Mouse (Mus musculus) kidney, adult 9 months (tissue): ENCODE data around the gene Igdcc4.
"Not testable (repeated sequence)": the region's sequence is repeated elsewhere in the genome, so short reads cannot be mapped to it uniquely, and the experiment has no call there.

Experiments used
- DNase-seq: peaks from one replicate; pipeline ENCODE4 v3.0.0; 2022

The Igdcc4 gene

GRCm38 (mm10) chr9:65100991-65101685 lies at the start of gene Igdcc4:
Igdcc4 (plus strand) TSS chr9:65101486.
- no peak for DNase-seq

- no peak for DNase-seq
Measured at GRCm38 (mm10) chr9:65064251-65064650, 37.0 kb upstream of the Igdcc4 start.

- no peak for DNase-seq
Measured at GRCm38 (mm10) chr9:65070587-65070986, 30.7 kb upstream of the Igdcc4 start.

- DNase-seq, result no peak
Measured at GRCm38 (mm10) chr9:65073555-65073954, 27.7 kb upstream of the Igdcc4 start.

- no peak for DNase-seq
Measured at GRCm38 (mm10) chr9:65074251-65074650, 27.0 kb upstream of the Igdcc4 start.

GRCm38 (mm10) chr9:65074855-65075493 lies 26.3 kb upstream of the Igdcc4 start:
- peak; percentile 4 for DNase-seq

GRCm38 (mm10) chr9:65077536-65077935 lies 23.8 kb upstream of the Igdcc4 start:
- no peak for DNase-seq

- not testable (repeated sequence) for DNase-seq
Measured at GRCm38 (mm10) chr9:65080141-65080540, 21.1 kb upstream of the Igdcc4 start.

- DNase-seq, result no peak
Measured at GRCm38 (mm10) chr9:65083075-65083765, 18.1 kb upstream of the Igdcc4 start.

GRCm38 (mm10) chr9:65084198-65084807 lies 17.0 kb upstream of the Igdcc4 start:
- DNase-seq, result no peak

GRCm38 (mm10) chr9:65085270-65085669 lies 16.0 kb upstream of the Igdcc4 start:
- DNase-seq, result no peak

- no peak for DNase-seq
Measured at GRCm38 (mm10) chr9:65086801-65087200, 14.5 kb upstream of the Igdcc4 start.

- DNase-seq, result no peak
Measured at GRCm38 (mm10) chr9:65087490-65087889, 13.8 kb upstream of the Igdcc4 start.

GRCm38 (mm10) chr9:65094237-65094636 lies 7.0 kb upstream of the Igdcc4 start:
- no peak for DNase-seq

- no peak for DNase-seq
Measured at GRCm38 (mm10) chr9:65101686-65102376, 545 bp downstream of the Igdcc4 start.

- no peak for DNase-seq
Measured at GRCm38 (mm10) chr9:65102377-65103172, 1.3 kb downstream of the Igdcc4 start.

GRCm38 (mm10) chr9:65103173-65103752 lies 2.0 kb downstream of the Igdcc4 start:
- no peak for DNase-seq

- DNase-seq, result no peak
Measured at GRCm38 (mm10) chr9:65106821-65107220, 5.5 kb downstream of the Igdcc4 start.

- no peak for DNase-seq
Measured at GRCm38 (mm10) chr9:65107893-65108292, 6.6 kb downstream of the Igdcc4 start.

- no peak for DNase-seq
Measured at GRCm38 (mm10) chr9:65109132-65110072, 8.1 kb downstream of the Igdcc4 start.
